Mouse (Mus musculus) v-Abl transformed pro-B cells (cell line): Measurements from ENCODE around the gene Higd1b.

ENCODE experiments used
- in situ Hi-C, 2 experiments: fragments of 400-800 bp; cut with MboI; formaldehyde crosslinking; loops; one replicate each; pipeline ENCODE4 v1.15.1; 2025; ENCODE audit not compliant: unreplicated experiment in 2 of 2

The Higd1b gene

DNA sequence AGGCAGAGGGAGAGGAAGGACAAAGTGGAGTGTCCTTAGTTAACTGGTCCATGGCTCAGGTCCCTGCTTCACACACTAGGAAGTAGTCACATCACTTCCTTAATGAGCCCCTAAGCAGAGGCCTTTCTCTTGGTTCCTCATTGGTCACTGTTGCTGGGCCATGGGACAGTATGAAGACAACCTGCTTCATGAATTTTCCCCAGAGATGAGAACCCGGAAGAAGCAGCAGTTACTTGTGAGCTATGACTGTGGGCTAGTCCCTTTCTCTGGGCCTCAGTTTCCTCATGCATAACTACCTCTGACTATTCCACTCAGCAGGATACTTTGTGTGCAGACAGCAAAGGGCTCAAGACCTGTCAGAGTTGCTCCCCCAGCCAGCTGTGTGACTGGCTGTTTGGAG lies 1.7 kb downstream of the Higd1b start:
- in situ Hi-C loops: no loop called here

DNA sequence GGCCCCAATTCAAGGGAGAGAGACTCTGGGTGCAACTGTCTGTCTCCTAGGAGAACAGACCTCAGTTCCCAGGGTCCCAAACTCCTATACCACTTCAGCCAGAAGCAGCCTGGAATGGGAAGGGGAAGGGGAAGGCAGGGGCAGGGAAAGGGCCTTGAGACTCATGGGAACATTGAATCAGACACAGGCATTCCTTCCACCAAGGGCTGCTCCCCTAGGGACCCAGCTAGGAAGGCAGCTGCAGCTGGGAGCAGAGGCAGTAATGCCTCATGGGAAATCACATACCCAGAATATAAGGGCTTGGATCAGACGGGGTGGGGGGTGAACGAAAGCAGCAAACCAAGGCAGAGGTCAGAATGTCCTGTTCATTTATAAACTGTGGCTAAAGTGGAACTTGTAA lies 2.5 kb downstream of the Higd1b start:
- in situ Hi-C loops: no loop called here

GRCm38 (mm10) chr11:102838616-102839150 lies 3.0 kb downstream of the Higd1b start:
- in situ Hi-C loops: no loop called here

DNA sequence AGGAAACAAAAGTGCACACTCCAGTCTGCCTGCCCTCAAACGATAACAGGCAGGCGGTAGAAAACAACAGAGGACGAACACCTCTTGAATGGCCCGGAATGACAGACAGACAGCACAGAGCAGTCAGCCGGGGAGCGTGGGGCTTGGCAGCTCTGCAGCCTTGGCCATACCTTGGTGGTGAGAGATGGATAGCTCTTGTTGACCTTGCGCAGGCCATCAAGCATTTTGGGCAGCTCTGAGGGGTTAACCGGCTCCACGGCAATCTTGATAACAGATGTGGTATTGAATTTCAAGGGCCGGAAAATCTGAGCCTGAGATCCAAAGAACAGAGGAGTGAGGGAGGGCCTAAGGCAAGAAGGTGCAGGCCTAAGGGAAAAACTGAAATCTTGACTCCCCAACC lies 10.3 kb downstream of the Higd1b start:
- in situ Hi-C loops: loop anchor here in 1 of 2 experiments (5.0 kb wide), 1 partner anchor 69 kb away; no protein-coding TSS in a partner anchor

DNA sequence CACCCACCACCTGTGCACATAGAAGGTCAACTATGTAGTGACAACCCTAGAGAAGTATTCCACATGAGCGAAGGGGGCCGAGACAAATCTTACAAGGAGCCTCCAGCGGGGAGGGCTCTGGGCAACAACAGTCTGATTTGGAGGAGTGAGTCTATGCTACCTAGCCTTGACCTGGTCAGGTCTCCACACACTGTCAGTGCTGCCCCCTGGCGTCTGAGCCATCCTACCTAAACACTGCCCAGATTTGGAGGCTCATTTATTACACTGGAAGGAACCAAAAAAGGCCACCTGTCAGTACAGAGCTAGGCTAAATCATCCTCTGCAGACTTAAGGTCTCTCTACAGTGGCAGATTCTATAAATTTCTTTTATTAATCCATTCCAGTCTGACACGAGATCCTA lies 16.2 kb downstream of the Higd1b start:
- in situ Hi-C loops: loop anchor here in 1 of 2 experiments (10.0 kb wide), 1 partner anchor 77 kb away; no protein-coding TSS in a partner anchor

- in situ Hi-C loops: loop anchor here in 1 of 2 experiments (10.0 kb wide), 1 partner anchor 79 kb away; no protein-coding TSS in a partner anchor
These were observed 18.1 kb downstream of the Higd1b start for GRCm38 (mm10) chr11:102853760-102854159.

GRCm38 (mm10) chr11:102855941-102856340 lies 20.3 kb downstream of the Higd1b start:
- in situ Hi-C loops: loop anchor here in 1 of 2 experiments (10.0 kb wide), 1 partner anchor 81 kb away; no protein-coding TSS in a partner anchor

DNA sequence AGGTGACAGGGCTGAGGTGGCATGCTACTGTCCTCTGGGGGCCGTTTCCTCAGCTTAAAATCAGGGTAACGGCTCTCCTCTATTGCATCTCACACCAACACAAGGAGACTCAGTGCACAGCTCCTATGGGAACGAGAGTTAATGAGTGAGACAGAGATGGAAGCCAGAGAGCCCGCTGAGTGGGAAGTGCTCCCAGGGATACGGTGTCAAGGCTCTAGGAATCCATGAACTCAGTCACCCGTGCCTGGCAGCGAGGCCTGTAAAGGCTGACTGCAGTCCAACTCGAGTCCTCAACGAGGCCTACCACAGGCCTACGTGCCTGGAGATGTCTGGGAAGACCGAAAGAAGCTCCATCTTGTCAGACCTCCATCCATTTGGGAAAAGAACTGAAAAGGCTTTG lies 23.3 kb downstream of the Higd1b start:
- in situ Hi-C loops: loop anchor here in 1 of 2 experiments (10.0 kb wide), 1 partner anchor 84 kb away; no protein-coding TSS in a partner anchor

- in situ Hi-C loops: loop anchor here in 1 of 2 experiments (10.0 kb wide), 1 partner anchor 85 kb away; no protein-coding TSS in a partner anchor
These were observed 24.3 kb downstream of the Higd1b start for GRCm38 (mm10) chr11:102859933-102860332.

DNA sequence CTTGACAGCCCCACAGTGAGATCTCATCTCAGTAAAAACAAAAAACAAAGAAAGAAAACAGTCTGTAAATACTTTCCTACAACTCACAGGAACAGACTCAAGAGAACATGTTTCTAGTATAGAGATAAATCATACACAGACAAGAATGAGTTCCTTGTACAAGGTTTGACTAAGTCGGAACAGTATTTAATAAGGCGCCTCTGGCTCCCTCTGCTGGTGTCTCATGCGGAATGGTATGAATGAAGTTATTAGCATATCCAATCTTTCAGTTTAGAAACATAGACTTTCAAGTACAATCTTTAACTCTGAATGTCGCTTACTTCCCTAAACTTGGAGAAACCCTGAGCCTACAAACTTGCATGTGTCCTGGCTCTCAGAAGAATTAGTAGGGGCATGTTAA lies 28.6 kb downstream of the Higd1b start:
- in situ Hi-C loops: no loop called here

DNA sequence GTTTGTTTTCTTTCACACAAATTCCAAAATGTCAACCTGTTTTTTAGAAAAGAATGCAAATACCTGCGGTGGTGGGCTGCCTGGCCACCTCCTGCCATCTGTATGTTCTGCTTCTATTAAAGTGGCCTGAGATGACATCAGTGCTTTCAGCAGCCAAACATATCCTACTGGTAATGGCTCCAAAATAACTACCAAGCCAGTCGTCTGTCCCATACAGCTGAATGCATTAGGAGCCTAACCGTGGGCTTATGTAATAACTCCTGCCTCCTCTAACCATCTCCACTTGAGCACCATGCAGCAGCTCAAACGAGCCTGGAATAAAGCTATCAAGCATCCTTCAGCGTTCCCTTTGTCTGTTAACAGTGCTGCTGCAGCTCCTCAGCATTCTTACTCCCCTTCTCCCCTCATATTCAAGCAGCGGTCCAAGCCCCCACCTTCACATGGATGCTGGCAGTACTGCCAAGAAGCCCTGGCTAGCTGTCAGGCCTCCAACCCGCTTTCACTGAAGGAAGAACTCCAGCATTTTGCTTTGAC lies 39.2 kb downstream of the Higd1b start:
- in situ Hi-C loops: no loop called here

GRCm38 (mm10) chr11:102879558-102879957 lies 43.9 kb downstream of the Higd1b start:
- in situ Hi-C loops: no loop called here

- in situ Hi-C loops: no loop called here
These were observed 45.1 kb downstream of the Higd1b start, which contains the start of the genes Eftud2 and Ccdc103 for GRCm38 (mm10) chr11:102880585-102881313. TSS of gene Eftud2 (minus strand) at chr11:102880985. TSS of gene Ccdc103 (plus strand) at chr11:102881204.

DNA sequence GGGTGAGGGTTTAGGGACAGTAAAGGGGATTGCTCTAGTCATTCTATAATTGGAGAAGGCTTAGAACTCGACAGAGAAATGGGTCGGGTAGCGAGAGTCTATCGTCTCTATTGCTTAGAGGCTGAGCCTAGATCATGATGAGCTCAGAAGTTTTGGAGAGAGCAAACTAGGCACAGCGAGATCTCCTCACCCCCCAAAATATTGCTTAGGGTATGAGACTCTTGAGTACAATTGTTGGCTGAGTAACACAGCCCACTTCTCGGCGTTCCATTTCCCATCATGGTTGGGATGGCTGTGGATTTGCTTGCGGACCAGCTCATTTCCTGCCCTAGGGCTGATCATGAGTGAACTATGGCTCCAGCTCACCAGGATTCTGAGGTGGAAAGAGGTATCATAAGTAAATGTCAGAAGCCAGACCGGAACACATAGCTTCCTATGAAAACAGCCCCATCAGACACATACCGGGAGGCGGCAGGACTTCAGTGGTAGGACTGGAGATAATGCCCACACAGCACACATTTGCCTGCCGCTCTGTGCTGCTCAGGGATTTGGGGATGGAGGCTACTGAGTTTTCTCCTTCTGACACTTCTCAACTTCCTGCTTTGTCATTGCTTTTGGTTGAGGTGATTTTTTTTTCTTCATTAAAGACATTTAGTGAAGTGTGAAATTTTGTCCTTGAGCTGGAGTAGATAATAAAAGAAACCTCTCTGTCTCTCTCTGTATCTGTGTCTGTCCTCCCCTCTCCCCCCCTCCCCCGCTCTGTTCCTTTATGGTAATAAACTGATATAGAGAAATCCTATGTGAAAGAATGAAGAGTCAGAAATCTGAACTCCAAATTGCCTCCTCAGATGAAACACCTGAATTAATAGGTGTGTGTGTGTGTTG lies 45.9 kb downstream of the Higd1b start:
- in situ Hi-C loops: no loop called here

DNA sequence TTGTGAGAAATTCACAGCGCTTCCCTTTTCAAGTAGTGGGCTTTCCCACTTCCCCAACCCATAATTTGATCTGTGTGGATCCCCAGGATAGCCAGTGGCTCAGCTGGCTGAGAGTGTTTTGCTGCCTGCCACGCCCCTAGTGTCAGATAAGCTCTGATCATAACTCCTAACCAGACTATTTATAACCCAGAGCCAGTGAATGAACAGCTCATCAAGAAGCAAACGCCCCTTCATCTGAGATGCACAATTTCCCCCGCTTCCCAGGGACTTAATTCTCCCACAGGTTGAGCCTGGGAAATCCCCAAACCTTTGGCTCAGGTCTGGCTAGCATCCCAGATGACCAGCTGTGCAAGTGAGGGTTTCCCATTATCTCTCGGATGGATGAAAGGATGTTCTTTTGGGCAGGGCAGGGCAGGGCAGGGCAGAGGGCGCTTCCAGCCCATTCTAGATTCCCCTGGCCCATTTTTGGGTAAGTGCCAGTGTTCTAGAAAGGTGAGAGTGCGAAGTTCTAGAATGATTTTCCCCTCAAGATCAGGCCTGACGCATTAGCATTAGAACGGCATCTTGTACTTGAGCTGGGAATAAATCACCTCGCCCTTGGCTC lies 49.1 kb downstream of the Higd1b start, which contains the start of gene Fam187a:
Gene Fam187a (plus strand): TSS at position 554 of the 604 bp plus-strand sequence.
- in situ Hi-C loops: no loop called here

DNA sequence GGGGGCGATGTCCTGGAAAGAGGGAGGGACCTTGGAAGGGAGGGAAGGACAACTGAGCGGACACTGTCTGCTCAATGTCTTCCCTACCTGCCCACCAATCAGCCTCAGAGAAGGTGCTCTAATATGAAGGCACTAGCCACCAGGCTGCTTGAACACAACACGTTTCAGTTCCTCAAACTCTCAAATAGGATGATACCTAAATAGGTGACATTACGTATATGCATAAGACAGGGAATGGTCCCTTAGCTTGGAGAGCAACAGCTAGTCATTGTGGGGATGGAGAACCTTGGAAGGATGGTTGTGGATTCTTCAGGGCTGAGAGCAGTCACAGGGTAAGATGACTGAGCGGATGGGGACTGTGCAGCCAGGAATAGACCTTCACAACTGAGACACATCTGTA lies 51.8 kb downstream of the Higd1b start:
- in situ Hi-C loops: no loop called here
